Mouse (Mus musculus) heart, embryonic 16.5 days (tissue): Measurements from ENCODE around the gene Sbf2. TPM values are rescaled to one million over a fixed set of nuclear protein-coding genes. Genes with fewer than 3 reads are reported as not detected.
"Not testable (repeated sequence)": the region's sequence is repeated elsewhere in the genome, so short reads cannot be mapped to it uniquely, and the experiment has no call there.

Source experiments
- ATAC-seq: fragments of 200-750 bp; cut with Nextera tagmentation; replicated peaks from 2 replicates; pipeline ENCODE4 v1.8.0; 2017; ENCODE audit warnings: moderate number of reproducible peaks; ENCODE audit not compliant: insufficient read depth, low FRiP score; ENCODE audit errors: extremely low read depth
- H3K27ac ChIP-seq: fragments of 300-500 bp; sonication (generic); 2 replicates; pipeline ENCODE4 v1.5.1; 2014; ENCODE audit warnings: mild to moderate bottlenecking, low read length, control low read depth, moderate library complexity
- H3K27me3 ChIP-seq: fragments of 300-500 bp; sonication (generic); 2 replicates; pipeline ENCODE4 v1.6.1; 2014; ENCODE audit warnings: low read length, mixed read lengths; ENCODE audit not compliant: control insufficient read depth, insufficient read depth
- H3K36me3 ChIP-seq: fragments of 300-500 bp; sonication (generic); 2 replicates; pipeline ENCODE4 v1.6.1; 2014; ENCODE audit not compliant: control insufficient read depth, insufficient read depth
- H3K4me1 ChIP-seq: fragments of 300-500 bp; sonication (generic); 2 replicates; pipeline ENCODE4 v1.6.1; 2014; ENCODE audit warnings: low read length, mixed read lengths; ENCODE audit not compliant: control insufficient read depth, insufficient read depth
- H3K4me2 ChIP-seq: fragments of 300-500 bp; sonication (generic); 2 replicates; pipeline ENCODE4 v1.6.1; 2014; ENCODE audit warnings: low read depth, mild to moderate bottlenecking, control low read depth, low read length
- H3K4me3 ChIP-seq: fragments of 300-500 bp; sonication (generic); 2 replicates; pipeline ENCODE4 v1.5.1; 2014; ENCODE audit warnings: mild to moderate bottlenecking, control low read depth, low read length
- H3K9ac ChIP-seq: fragments of 300-500 bp; sonication (generic); 2 replicates; pipeline ENCODE4 v1.6.1; 2014; ENCODE audit warnings: low read length, control low read depth
- H3K9me3 ChIP-seq: fragments of 300-500 bp; sonication (generic); replicated peaks from 2 replicates; pipeline ENCODE4 v1.6.1; 2016; ENCODE audit warnings: low read length; ENCODE audit not compliant: control insufficient read depth
- WGBS: fragments of 180-500 bp; shearing (Covaris S2); extraction: QIAGEN DNeasy Blood & Tissue Kit; methylation state at CpG from one replicate; pipeline ENCODE4 v1.1.7; 2014; 5-methylcytosine and 5-hydroxymethylcytosine counted together
- polyA plus RNA-seq: library from polyadenylated mRNA; unstranded; fragments of >200 nt; fragmentation: Nextera tagmentation; extraction: Ambion mirVana; gene quantifications from 2 replicates; pipeline ENCODE4 v1.2.1, GENCODE M21; 2015

Sbf2 gene
- polyA plus RNA-seq, 1 experiment from 2014 or later = 30.8 TPM

DNA sequence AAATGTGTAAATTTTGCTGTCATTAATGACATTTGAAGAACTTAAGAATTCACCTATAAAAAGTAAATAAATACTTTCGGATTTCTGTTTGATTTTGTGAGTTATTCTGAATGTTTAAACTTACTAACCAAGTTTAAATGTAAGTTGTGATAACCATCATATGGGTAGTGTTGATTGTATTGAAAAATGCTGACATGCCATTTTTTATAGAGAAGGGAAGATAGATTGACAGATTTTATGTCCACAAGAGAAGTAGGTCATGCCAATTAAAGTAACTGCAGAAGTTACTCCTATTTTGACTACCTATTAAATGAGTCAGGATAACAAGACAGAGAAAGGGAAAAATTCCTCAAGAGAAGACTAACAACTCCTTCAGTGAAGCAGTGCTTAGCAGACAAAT is 53.1 kb downstream of the Sbf2 start:
- Histone ChIP-seq H3K27ac (no peak overlapping the region), H3K4me3 (no peak overlapping the region), H3K4me1 (peaks cover 5% of the 10 kb centered on the region; the same call in 1 of the 2 replicates), H3K4me2 (no peak overlapping the region), H3K9me3 (no peaks in the 10 kb centered on the region), H3K9ac (no peak overlapping the region), H3K36me3 (peaks cover 2% of the 10 kb centered on the region; the same call in 1 of the 2 replicates), H3K27me3 (no peaks in the 10 kb centered on the region)
- no peak for ATAC-seq
- WGBS = 88% methylated on average over 1 of the region's 1 CpGs

DNA sequence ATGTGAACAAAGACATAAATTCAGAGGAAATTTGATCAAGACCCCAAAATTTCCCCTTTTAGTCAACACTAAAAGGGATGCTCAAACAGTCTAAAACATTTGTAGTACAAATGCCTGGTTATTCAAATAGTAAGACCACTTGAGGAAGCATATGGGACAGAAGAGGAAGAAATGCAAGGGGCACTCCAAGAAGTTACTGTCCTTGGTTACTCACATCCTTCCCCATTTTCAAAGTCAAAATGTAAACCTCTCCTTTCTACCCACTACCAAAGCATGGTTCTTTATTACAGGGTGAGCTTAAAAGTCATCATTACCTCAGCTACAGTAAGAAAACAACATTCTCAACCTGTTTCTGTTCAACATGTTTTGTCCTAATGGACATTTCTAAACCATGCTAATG is 57.7 kb downstream of the Sbf2 start:
- H3K36me3 ChIP-seq = peaks cover 2% of the 10 kb centered on the region; the same call in 1 of the 2 replicates
- ATAC-seq = no peak
- H3K4me1 ChIP-seq = peaks cover 3% of the 10 kb centered on the region; the same call in 1 of the 2 replicates
- no peaks in the 10 kb centered on the region for H3K9me3 ChIP-seq
- H3K9ac ChIP-seq = no peak overlapping the region
- no peak overlapping the region for H3K4me3 ChIP-seq
- no peak overlapping the region for H3K27ac ChIP-seq
- no peaks in the 10 kb centered on the region for H3K27me3 ChIP-seq
- no peak overlapping the region for H3K4me2 ChIP-seq

GRCm38 (mm10) chr7:110556221-110556620 is 58.5 kb downstream of the Sbf2 start:
- peaks cover 2% of the 10 kb centered on the region; the same call in 1 of the 2 replicates for H3K36me3 ChIP-seq
- no peaks in the 10 kb centered on the region for H3K27me3 ChIP-seq
- H3K9ac ChIP-seq = no peak overlapping the region
- H3K9me3 ChIP-seq = no peaks in the 10 kb centered on the region
- no peak overlapping the region for H3K27ac ChIP-seq
- H3K4me3 ChIP-seq = no peak overlapping the region
- no peak for ATAC-seq
- H3K4me2 ChIP-seq = no peak overlapping the region
- peaks cover 6% of the 10 kb centered on the region for H3K4me1 ChIP-seq

- ATAC-seq = no peak
- no peak overlapping the region for H3K27ac ChIP-seq
- H3K4me2 ChIP-seq = no peak overlapping the region
- H3K27me3 ChIP-seq = no peaks in the 10 kb centered on the region
- no peak overlapping the region for H3K4me3 ChIP-seq
- WGBS = 93% methylated on average over 1 of the region's 1 CpGs
- peaks cover 2% of the 10 kb centered on the region; the same call in 1 of the 2 replicates for H3K36me3 ChIP-seq
- peaks cover 7% of the 10 kb centered on the region for H3K4me1 ChIP-seq
- no peak overlapping the region for H3K9ac ChIP-seq
- no peaks in the 10 kb centered on the region for H3K9me3 ChIP-seq
Measured at GRCm38 (mm10) chr7:110555260-110555659, 59.5 kb downstream of the Sbf2 start.

DNA sequence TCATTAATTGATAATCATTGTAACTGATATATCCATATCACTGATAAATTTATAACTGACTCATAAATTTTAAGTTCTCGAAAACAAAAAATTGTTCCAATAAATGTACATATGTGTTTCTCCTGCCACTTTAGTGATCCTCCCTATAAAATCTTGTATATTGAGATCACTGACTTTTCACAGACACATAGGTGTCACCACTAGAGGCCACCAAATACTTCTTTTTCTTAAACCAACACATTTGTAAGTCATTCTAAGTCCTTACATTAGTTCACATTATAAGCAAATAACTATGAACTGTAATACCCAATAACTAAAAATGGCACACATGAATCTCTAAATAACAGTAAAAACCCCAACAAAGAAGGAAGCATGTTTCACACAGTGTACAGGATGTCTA is 66.5 kb downstream of the Sbf2 start:
- ATAC-seq = no peak
- Histone ChIP-seq H3K9me3 (no peaks in the 10 kb centered on the region), H3K4me3 (no peak overlapping the region), H3K36me3 (no peaks in the 10 kb centered on the region), H3K9ac (no peak overlapping the region), H3K4me2 (no peak overlapping the region), H3K27me3 (no peaks in the 10 kb centered on the region), H3K27ac (no peak overlapping the region), H3K4me1 (peaks cover 5% of the 10 kb centered on the region; the same call in 1 of the 2 replicates)
- 70% methylated on average over 1 of the region's 1 CpGs for WGBS

- Histone ChIP-seq H3K9me3 (no peaks in the 10 kb centered on the region), H3K9ac (no peak overlapping the region), H3K36me3 (no peaks in the 10 kb centered on the region), H3K27ac (no peak overlapping the region), H3K4me3 (no peak overlapping the region), H3K27me3 (no peaks in the 10 kb centered on the region), H3K4me1 (no peaks in the 10 kb centered on the region), H3K4me2 (no peak overlapping the region)
- ATAC-seq = no peak
- 87% methylated on average over 6 of the region's 6 CpGs for WGBS
Measured at GRCm38 (mm10) chr7:110543341-110543740, 71.4 kb downstream of the Sbf2 start.

DNA sequence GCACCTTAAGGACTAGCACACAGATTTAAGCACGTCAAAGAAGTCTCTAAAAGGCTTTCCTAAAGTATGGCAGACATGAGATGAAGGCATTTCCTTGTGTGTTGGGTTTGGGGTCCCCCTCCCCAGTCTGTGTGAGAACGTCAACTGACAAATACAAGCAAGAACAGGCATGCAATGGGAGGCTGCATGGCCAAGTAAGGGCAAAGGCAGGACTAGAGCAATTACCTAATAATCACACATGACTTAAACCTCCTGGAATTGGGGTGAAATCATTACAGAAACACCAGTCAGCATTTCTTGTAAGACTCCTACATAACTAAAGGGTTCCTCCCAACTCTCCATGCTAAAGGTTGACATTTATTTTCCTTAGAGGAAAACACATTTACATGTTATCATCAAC is 75.5 kb downstream of the Sbf2 start:
- no peaks in the 10 kb centered on the region for H3K4me1 ChIP-seq
- no peak overlapping the region for H3K27ac ChIP-seq
- no peak for ATAC-seq
- no peaks in the 10 kb centered on the region for H3K9me3 ChIP-seq
- no peaks in the 10 kb centered on the region for H3K36me3 ChIP-seq
- no peak overlapping the region for H3K9ac ChIP-seq
- no peak overlapping the region for H3K4me2 ChIP-seq
- H3K27me3 ChIP-seq = no peaks in the 10 kb centered on the region
- H3K4me3 ChIP-seq = no peak overlapping the region
- 64% methylated on average over 2 of the region's 2 CpGs for WGBS

DNA sequence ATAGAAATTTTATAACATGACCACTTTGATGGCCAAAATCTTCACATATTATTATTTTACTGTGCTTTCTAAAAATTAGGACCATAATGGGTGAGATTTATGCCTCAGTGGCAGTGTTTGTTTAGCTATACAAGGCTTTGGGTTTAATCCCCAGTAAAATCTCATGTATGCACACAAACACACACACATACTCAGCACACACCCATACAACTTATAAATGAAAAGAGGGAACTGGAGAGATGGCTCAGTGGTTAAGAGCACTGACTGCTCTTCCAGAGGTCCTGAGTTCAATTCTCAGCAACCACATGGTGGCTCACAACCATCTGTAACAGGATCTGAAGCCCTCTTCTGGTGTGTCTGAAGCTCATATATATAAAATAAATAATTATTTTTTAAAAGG is 84.4 kb downstream of the Sbf2 start:
- H3K9ac ChIP-seq, H3K4me3 ChIP-seq, H3K4me2 ChIP-seq, H3K27me3 ChIP-seq, H3K27ac ChIP-seq, H3K36me3 ChIP-seq, ATAC-seq, H3K9me3 ChIP-seq: not testable (repeated sequence)
- H3K4me1 ChIP-seq = peaks cover 12% of the 10 kb centered on the region

GRCm38 (mm10) chr7:110525090-110525775 is 89.5 kb downstream of the Sbf2 start:
- no peak overlapping the region for H3K27ac ChIP-seq
- no peak overlapping the region for H3K4me3 ChIP-seq
- H3K4me2 ChIP-seq = no peak overlapping the region
- H3K9me3 ChIP-seq = no peaks in the 10 kb centered on the region
- H3K4me1 ChIP-seq = peaks cover 12% of the 10 kb centered on the region
- no peak for ATAC-seq
- H3K27me3 ChIP-seq = no peaks in the 10 kb centered on the region
- no peaks in the 10 kb centered on the region for H3K36me3 ChIP-seq
- WGBS = 38% methylated on average over 1 of the region's 1 CpGs
- no peak overlapping the region for H3K9ac ChIP-seq
